Mouse (Mus musculus): ENCODE data around the gene Gna11. TPM values are rescaled to one million over a fixed set of nuclear protein-coding genes. Genes with fewer than 3 reads are reported as not detected.

The Gna11 gene
- polyA plus RNA-seq, 1 experiment from 2014 or later = 57.4 TPM

GRCm38 (mm10) chr10:81523570-81523969 lies 21.4 kb downstream of the Gna11 start:
- peak overlapping the region; percentile 52; the same call in 1 of the 2 replicates for H3K9ac ChIP-seq (ENCODE audit: low read length)
- peak overlapping the region; percentile 52 for H3K4me2 ChIP-seq (ENCODE audit: low read length)
- peak overlapping the region; percentile 20 to 26; a peak in 2 of 4 replicates for H3K4me3 ChIP-seq (ENCODE audit: control insufficient read depth in 1 of 2, insufficient read depth in 1 of 2, low read depth in 1 of 2, low read length in 2 of 2)
- WGBS = 12% methylated on average over 19 of the region's 19 CpGs
- peak overlapping the region; percentile 16 to 36; a peak in 1 of 4 replicates for H3K27ac ChIP-seq (replicated peaks in 1 of 2; ENCODE audit: control insufficient read depth in 1 of 2, insufficient read depth in 1 of 2, low read depth in 2 of 2, low read length in 2 of 2)
- peaks cover 9 to 12% of the 10 kb centered on the region in 2 experiments; a peak in 2 of 4 replicates for H3K4me1 ChIP-seq (ENCODE audit: control insufficient read depth in 2 of 2, insufficient read depth in 2 of 2, low read length in 2 of 2)
- ATAC-seq (ENCODE audit: insufficient number of reproducible peaks, insufficient read depth, low FRiP score, low read depth) = no peak
- H3K27me3 ChIP-seq (ENCODE audit: control insufficient read depth, insufficient read depth, low read length) = no peaks in the 10 kb centered on the region
- no peaks in the 10 kb centered on the region for H3K36me3 ChIP-seq (ENCODE audit: control insufficient read depth, insufficient read depth, low read length)
- H3K9me3 ChIP-seq (ENCODE audit: control insufficient read depth, low read length) = no peaks in the 10 kb centered on the region

- Histone ChIP-seq H3K9ac (ENCODE audit: low read length) (no peak overlapping the region), H3K9me3 (ENCODE audit: control insufficient read depth, low read length) (no peaks in the 10 kb centered on the region), H3K27me3 (ENCODE audit: control insufficient read depth, insufficient read depth, low read length) (no peaks in the 10 kb centered on the region), H3K27ac (replicated peaks in 1 of 2; ENCODE audit: control insufficient read depth in 1 of 2, insufficient read depth in 1 of 2, low read depth in 2 of 2, low read length in 2 of 2) (no peak overlapping the region), H3K36me3 (ENCODE audit: control insufficient read depth, insufficient read depth, low read length) (no peaks in the 10 kb centered on the region), H3K4me1 (ENCODE audit: control insufficient read depth in 2 of 2, insufficient read depth in 2 of 2, low read length in 2 of 2) (peaks cover 9 to 12% of the 10 kb centered on the region in 2 experiments; a peak in 2 of 4 replicates), H3K4me3 (ENCODE audit: control insufficient read depth in 1 of 2, insufficient read depth in 1 of 2, low read depth in 1 of 2, low read length in 2 of 2) (peak overlapping the region in 1 of 2 experiments; percentile 20; a peak in 1 of 4 replicates), H3K4me2 (ENCODE audit: low read length) (peak overlapping the region; percentile 52)
- WGBS = 65% methylated on average over 6 of the region's 6 CpGs
- ATAC-seq (ENCODE audit: insufficient number of reproducible peaks, insufficient read depth, low FRiP score, low read depth) = no peak
These were observed 21.8 kb downstream of the Gna11 start for GRCm38 (mm10) chr10:81523142-81523541.

GRCm38 (mm10) chr10:81519978-81520365 lies 25.0 kb downstream of the Gna11 start:
- no peak overlapping the region for H3K9ac ChIP-seq (ENCODE audit: low read length)
- 58% methylated on average over 3 of the region's 3 CpGs for WGBS
- no peaks in the 10 kb centered on the region for H3K27me3 ChIP-seq (ENCODE audit: control insufficient read depth, insufficient read depth, low read length)
- ATAC-seq (ENCODE audit: insufficient number of reproducible peaks, insufficient read depth, low FRiP score, low read depth) = no peak
- peaks cover 9 to 12% of the 10 kb centered on the region in 2 experiments; a peak in 2 of 4 replicates for H3K4me1 ChIP-seq (ENCODE audit: control insufficient read depth in 2 of 2, insufficient read depth in 2 of 2, low read length in 2 of 2)
- H3K27ac ChIP-seq (replicated peaks in 1 of 2; ENCODE audit: control insufficient read depth in 1 of 2, insufficient read depth in 1 of 2, low read depth in 2 of 2, low read length in 2 of 2) = no peak overlapping the region
- H3K4me3 ChIP-seq (ENCODE audit: control insufficient read depth in 1 of 2, insufficient read depth in 1 of 2, low read depth in 1 of 2, low read length in 2 of 2) = no peak overlapping the region
- no peaks in the 10 kb centered on the region for H3K9me3 ChIP-seq (ENCODE audit: control insufficient read depth, low read length)
- H3K36me3 ChIP-seq (ENCODE audit: control insufficient read depth, insufficient read depth, low read length) = no peaks in the 10 kb centered on the region
- no peak overlapping the region for H3K4me2 ChIP-seq (ENCODE audit: low read length)

DNA sequence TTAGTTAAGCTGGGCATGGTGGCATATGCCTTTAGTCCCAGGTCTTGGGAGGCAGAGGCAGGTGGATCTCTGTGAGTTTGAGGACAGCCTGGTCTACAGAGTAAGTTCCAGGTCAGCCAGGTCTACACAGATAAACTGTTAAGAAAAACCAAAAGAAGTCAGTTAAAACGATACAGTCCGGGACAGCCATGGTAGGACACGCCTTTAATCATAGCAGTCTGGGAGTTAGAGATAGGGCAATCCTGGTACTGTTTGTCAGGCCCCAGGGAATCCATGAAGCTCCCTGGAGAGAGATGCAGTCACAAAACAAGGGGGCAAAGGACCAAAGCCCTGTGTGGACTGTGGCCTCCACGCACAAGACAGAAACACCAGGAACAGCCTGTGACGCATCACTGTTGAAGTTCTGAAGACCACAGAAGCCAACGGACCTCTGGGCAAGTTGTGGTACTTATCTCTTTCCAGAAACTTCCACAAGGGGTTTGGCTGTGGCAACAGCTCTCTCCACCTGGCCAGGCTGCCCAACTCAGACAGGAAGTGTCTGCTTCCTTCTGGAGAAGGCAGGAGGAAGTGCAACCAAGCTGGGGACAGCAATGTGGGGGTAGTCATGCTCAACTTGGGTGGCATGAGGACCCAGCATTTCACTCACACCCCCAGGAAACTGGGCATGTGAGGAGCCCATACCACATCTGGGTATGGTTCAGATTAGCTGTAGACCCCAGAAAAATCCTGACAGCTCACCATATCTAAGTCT lies 25.6 kb downstream of the Gna11 start:
- no peak for ATAC-seq (ENCODE audit: insufficient number of reproducible peaks, insufficient read depth, low FRiP score, low read depth)
- Histone ChIP-seq H3K36me3 (ENCODE audit: control insufficient read depth, insufficient read depth, low read length) (no peaks in the 10 kb centered on the region), H3K9ac (ENCODE audit: low read length) (no peak overlapping the region), H3K4me1 (ENCODE audit: control insufficient read depth in 2 of 2, insufficient read depth in 2 of 2, low read length in 2 of 2) (peaks cover 9 to 11% of the 10 kb centered on the region in 2 experiments; a peak in 2 of 4 replicates), H3K9me3 (ENCODE audit: control insufficient read depth, low read length) (no peaks in the 10 kb centered on the region), H3K27ac (replicated peaks in 1 of 2; ENCODE audit: control insufficient read depth in 1 of 2, insufficient read depth in 1 of 2, low read depth in 2 of 2, low read length in 2 of 2) (no peak overlapping the region), H3K4me3 (ENCODE audit: control insufficient read depth in 1 of 2, insufficient read depth in 1 of 2, low read depth in 1 of 2, low read length in 2 of 2) (no peak overlapping the region), H3K27me3 (ENCODE audit: control insufficient read depth, insufficient read depth, low read length) (no peaks in the 10 kb centered on the region), H3K4me2 (ENCODE audit: low read length) (no peak overlapping the region)
- 71% methylated on average over 6 of the region's 6 CpGs for WGBS

GRCm38 (mm10) chr10:81518546-81518945 lies 26.4 kb downstream of the Gna11 start:
- Histone ChIP-seq H3K27ac (replicated peaks in 1 of 2; ENCODE audit: control insufficient read depth in 1 of 2, insufficient read depth in 1 of 2, low read depth in 2 of 2, low read length in 2 of 2) (no peak overlapping the region), H3K4me3 (ENCODE audit: control insufficient read depth in 1 of 2, insufficient read depth in 1 of 2, low read depth in 1 of 2, low read length in 2 of 2) (no peak overlapping the region), H3K4me1 (ENCODE audit: control insufficient read depth in 2 of 2, insufficient read depth in 2 of 2, low read length in 2 of 2) (peaks cover 2 to 4% of the 10 kb centered on the region in 2 experiments; a peak in 1 of 4 replicates), H3K4me2 (ENCODE audit: low read length) (no peak overlapping the region), H3K9me3 (ENCODE audit: control insufficient read depth, low read length) (0 out of 2 replicates have a peak, but pooled peaks cover 3% of the 10 kb centered on the region), H3K36me3 (ENCODE audit: control insufficient read depth, insufficient read depth, low read length) (no peaks in the 10 kb centered on the region), H3K27me3 (ENCODE audit: control insufficient read depth, insufficient read depth, low read length) (no peaks in the 10 kb centered on the region), H3K9ac (ENCODE audit: low read length) (no peak overlapping the region)
- 14% methylated on average over 4 of the region's 4 CpGs for WGBS
- ATAC-seq (ENCODE audit: insufficient number of reproducible peaks, insufficient read depth, low FRiP score, low read depth) = no peak

DNA sequence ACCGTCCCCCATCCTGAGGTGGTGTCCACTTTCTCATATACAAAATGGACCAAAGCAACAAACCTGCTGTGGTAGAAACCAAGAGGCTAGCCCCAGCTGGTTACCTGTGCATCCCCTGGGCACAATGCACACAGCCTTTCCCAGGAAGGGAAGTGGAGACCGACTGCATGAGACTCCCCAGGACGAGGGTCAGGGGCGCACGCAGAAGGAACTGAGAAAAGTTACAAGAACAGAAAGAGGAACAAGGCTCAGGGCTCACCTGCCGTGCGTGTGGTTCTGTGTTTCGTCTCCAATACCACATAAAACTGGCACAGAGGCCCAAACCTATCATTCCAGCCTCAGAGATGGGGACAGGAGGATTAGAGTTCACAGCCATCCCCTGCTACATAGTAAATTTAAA lies 27.8 kb downstream of the Gna11 start:
- peaks cover 4% of the 10 kb centered on the region; the same call in 1 of the 2 replicates for H3K27me3 ChIP-seq (ENCODE audit: control insufficient read depth, insufficient read depth, low read length)
- H3K4me2 ChIP-seq (ENCODE audit: low read length) = no peak overlapping the region
- H3K4me3 ChIP-seq (ENCODE audit: control insufficient read depth in 1 of 2, insufficient read depth in 1 of 2, low read depth in 1 of 2, low read length in 2 of 2) = no peak overlapping the region
- H3K9ac ChIP-seq (ENCODE audit: low read length) = no peak overlapping the region
- no peaks in the 10 kb centered on the region for H3K36me3 ChIP-seq (ENCODE audit: control insufficient read depth, insufficient read depth, low read length)
- 0 out of 4 replicates have a peak, but pooled peaks cover 0 to 4% of the 10 kb centered on the region in 2 experiments for H3K4me1 ChIP-seq (ENCODE audit: control insufficient read depth in 2 of 2, insufficient read depth in 2 of 2, low read length in 2 of 2)
- 0 out of 2 replicates have a peak, but pooled peaks cover 4% of the 10 kb centered on the region for H3K9me3 ChIP-seq (ENCODE audit: control insufficient read depth, low read length)
- WGBS = 71% methylated on average over 8 of the region's 8 CpGs
- ATAC-seq (ENCODE audit: insufficient number of reproducible peaks, insufficient read depth, low FRiP score, low read depth) = no peak
- H3K27ac ChIP-seq (replicated peaks in 1 of 2; ENCODE audit: control insufficient read depth in 1 of 2, insufficient read depth in 1 of 2, low read depth in 2 of 2, low read length in 2 of 2) = no peak overlapping the region

DNA sequence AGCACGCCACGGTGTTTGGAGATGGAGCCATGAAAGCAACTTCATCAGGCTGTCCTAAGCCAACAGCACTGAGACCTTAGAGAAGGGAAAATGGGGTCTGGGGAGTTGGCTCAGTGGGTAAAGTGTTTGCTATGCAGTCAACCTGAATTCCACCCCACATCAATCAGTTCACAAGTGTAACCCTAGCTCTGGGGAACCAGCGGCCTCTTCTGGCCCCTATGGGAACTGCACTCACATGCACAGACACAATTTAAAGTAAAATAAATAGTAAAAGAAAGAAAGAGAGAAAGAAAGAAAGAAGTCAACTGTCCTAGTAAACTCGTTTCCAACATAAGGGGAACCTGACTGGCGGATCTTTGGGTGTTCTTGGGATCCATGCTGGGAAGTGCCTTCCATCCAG lies 31.2 kb downstream of the Gna11 start:
- H3K4me1 ChIP-seq (ENCODE audit: control insufficient read depth in 2 of 2, insufficient read depth in 2 of 2, low read length in 2 of 2) = no peaks in the 10 kb centered on the region
- H3K27ac ChIP-seq (replicated peaks in 1 of 2; ENCODE audit: control insufficient read depth in 1 of 2, insufficient read depth in 1 of 2, low read depth in 2 of 2, low read length in 2 of 2) = no peak overlapping the region
- ATAC-seq (ENCODE audit: insufficient number of reproducible peaks, insufficient read depth, low FRiP score, low read depth) = no peak
- H3K27me3 ChIP-seq (ENCODE audit: control insufficient read depth, insufficient read depth, low read length) = peaks cover 12% of the 10 kb centered on the region
- 81% methylated on average over 5 of the region's 5 CpGs for WGBS
- H3K4me3 ChIP-seq (ENCODE audit: control insufficient read depth in 1 of 2, insufficient read depth in 1 of 2, low read depth in 1 of 2, low read length in 2 of 2) = no peak overlapping the region
- no peak overlapping the region for H3K4me2 ChIP-seq (ENCODE audit: low read length)
- no peaks in the 10 kb centered on the region for H3K36me3 ChIP-seq (ENCODE audit: control insufficient read depth, insufficient read depth, low read length)
- H3K9ac ChIP-seq (ENCODE audit: low read length) = no peak overlapping the region
- H3K9me3 ChIP-seq (ENCODE audit: control insufficient read depth, low read length) = 0 out of 2 replicates have a peak, but pooled peaks cover 4% of the 10 kb centered on the region
